Mouse (Mus musculus): Measurements from ENCODE around the gene Cygb.

Gene Cygb

GRCm38 (mm10) chr11:116654255-116654821, at the start of gene Cygb:
Gene Cygb, minus strand, starts transcription at chr11:116654313.
- no peak for DNase-seq (ENCODE audit: low read depth, low spot score)

GRCm38 (mm10) chr11:116701377-116701841, 47.3 kb upstream of the Cygb start:
- no peak for DNase-seq (ENCODE audit: low read depth, low spot score)

- DNase-seq (ENCODE audit: low read depth, low spot score): peak; percentile 72
These were observed 43.4 kb upstream of the Cygb start for GRCm38 (mm10) chr11:116697521-116697920.

GRCm38 (mm10) chr11:116696426-116696825, 42.3 kb upstream of the Cygb start:
- DNase-seq (ENCODE audit: low read depth, low spot score): no peak

GRCm38 (mm10) chr11:116695194-116695880, 41.2 kb upstream of the Cygb start:
- no peak for DNase-seq (ENCODE audit: low read depth, low spot score)

GRCm38 (mm10) chr11:116694250-116695193, 40.4 kb upstream of the Cygb start:
- DNase-seq (ENCODE audit: low read depth, low spot score): no peak

- no peak for DNase-seq (ENCODE audit: low read depth, low spot score)
These were observed 39.8 kb upstream of the Cygb start for GRCm38 (mm10) chr11:116693899-116694249.

- no peak for DNase-seq (ENCODE audit: low read depth, low spot score)
These were observed 36.8 kb upstream of the Cygb start for GRCm38 (mm10) chr11:116690701-116691575.

GRCm38 (mm10) chr11:116689622-116690021, 35.5 kb upstream of the Cygb start:
- DNase-seq (ENCODE audit: low read depth, low spot score): no peak

- no peak for DNase-seq (ENCODE audit: low read depth, low spot score)
These were observed 33.8 kb upstream of the Cygb start for GRCm38 (mm10) chr11:116687897-116688296.

- DNase-seq (ENCODE audit: low read depth, low spot score): no peak
These were observed 31.6 kb upstream of the Cygb start for GRCm38 (mm10) chr11:116685729-116686128.

GRCm38 (mm10) chr11:116683777-116684176, 29.7 kb upstream of the Cygb start:
- no peak for DNase-seq (ENCODE audit: low read depth, low spot score)

- no peak for DNase-seq (ENCODE audit: low read depth, low spot score)
These were observed 28.5 kb upstream of the Cygb start for GRCm38 (mm10) chr11:116682501-116683144.

- no peak for DNase-seq (ENCODE audit: low read depth, low spot score)
These were observed 27.0 kb upstream of the Cygb start for GRCm38 (mm10) chr11:116681147-116681546.

- DNase-seq (ENCODE audit: low read depth, low spot score): no peak
These were observed 26.4 kb upstream of the Cygb start for GRCm38 (mm10) chr11:116680321-116681091.

GRCm38 (mm10) chr11:116679148-116679547, 25.0 kb upstream of the Cygb start:
- no peak for DNase-seq (ENCODE audit: low read depth, low spot score)

GRCm38 (mm10) chr11:116677711-116678441, 23.8 kb upstream of the Cygb start:
- DNase-seq (ENCODE audit: low read depth, low spot score): no peak

GRCm38 (mm10) chr11:116676175-116676976, 22.3 kb upstream of the Cygb start:
- DNase-seq (ENCODE audit: low read depth, low spot score): no peak
